Mouse (Mus musculus): Measurements from ENCODE around the gene Col13a1. TPM values are rescaled to one million over a fixed set of nuclear protein-coding genes. Genes with fewer than 3 reads are reported as not detected.

Col13a1 gene
- total and polyA plus RNA-seq, 3 experiments: not detected

- no peak overlapping the region for H3K4me2 ChIP-seq (ENCODE audit: insufficient read depth, low read depth, poor library complexity, severe bottlenecking)
- H3K4me3 ChIP-seq (replicated peaks in 1 of 3; ENCODE audit: low read depth in 2 of 3, low read length in 2 of 3, poor library complexity in 1 of 3): no peak overlapping the region
- dilution Hi-C loops (cut with MboI; ENCODE audit: extremely low pct_ligation_motif_present, extremely low pct_unique_long_range_greater_than_20kb, low sequenced_read_pairs) (no loop called here), in situ Hi-C loops (cut with MboI; ENCODE audit: low pct_ligation_motif_present, low pct_unique_long_range_greater_than_20kb, low sequenced_read_pairs) (no loop called here)
- H3K4me1 ChIP-seq (ENCODE audit: control insufficient read depth in 1 of 2, insufficient read depth in 2 of 2): no peaks in the 10 kb centered on the region
- peaks cover 86% of the 10 kb centered on the region for H3K27me3 ChIP-seq (replicated peaks)
- no peaks in the 10 kb centered on the region for H3K36me3 ChIP-seq (replicated peaks in 1 of 2; ENCODE audit: control insufficient read depth in 1 of 2, insufficient read depth in 1 of 2, low read length in 1 of 2)
- no peak for DNase-seq (ENCODE audit: extremely low read depth)
- no peaks in the 10 kb centered on the region for H3K79me2 ChIP-seq (replicated peaks; ENCODE audit: control insufficient read depth, extremely low read depth, insufficient read depth, poor library complexity, severe bottlenecking)
- H3K9me3 ChIP-seq (replicated peaks; ENCODE audit: low read length): peaks cover 2% of the 10 kb centered on the region
- no peak overlapping the region for H3K9ac ChIP-seq (ENCODE audit: insufficient read depth, low read depth)
- no peak for TF ChIP-seq NELFE (IDR thresholded peaks at IDR 0.05; ENCODE audit: low read depth, low read length)
- no peak for TF ChIP-seq JUN (IDR thresholded peaks at IDR 0.05; ENCODE audit: insufficient read depth, low read depth, low read length)
- TF ChIP-seq CHD1 (IDR thresholded peaks at IDR 0.05; ENCODE audit: low read depth, low read length): no peak
- no peak for TF ChIP-seq RCOR1 (conservative IDR thresholded peaks at IDR 0.05; ENCODE audit: low read depth, low read length)
- no peak for TF ChIP-seq IRF4 (IDR thresholded peaks at IDR 0.05; ENCODE audit: low read depth, low read length)
- no peak for TF ChIP-seq MEF2A (IDR thresholded peaks at IDR 0.05; ENCODE audit: borderline replicate concordance, low read depth, low read length)
- no peak for TF ChIP-seq HCFC1 (IDR thresholded peaks at IDR 0.05; ENCODE audit: low read depth, low read length)
- TF ChIP-seq PAX5 (IDR thresholded peaks at IDR 0.05; ENCODE audit: low read length): no peak
- no peak overlapping the region for H3K27ac ChIP-seq (ENCODE audit: insufficient read depth, low read depth)
Observed at GRCm38 (mm10) chr10:61972041-61972440, 6.9 kb downstream of the Col13a1 start.

GRCm38 (mm10) chr10:61968003-61968553 is 10.8 kb downstream of the Col13a1 start:
- dilution Hi-C loops (cut with MboI; ENCODE audit: extremely low pct_ligation_motif_present, extremely low pct_unique_long_range_greater_than_20kb, low sequenced_read_pairs): no loop called here
- Histone ChIP-seq H3K9ac (ENCODE audit: insufficient read depth, low read depth) (no peak overlapping the region), H3K4me3 (replicated peaks in 1 of 3; ENCODE audit: low read depth in 2 of 3, low read length in 2 of 3, poor library complexity in 1 of 3) (no peak overlapping the region), H3K4me2 (ENCODE audit: insufficient read depth, low read depth, poor library complexity, severe bottlenecking) (no peak overlapping the region), H3K79me2 (replicated peaks; ENCODE audit: control insufficient read depth, extremely low read depth, insufficient read depth, poor library complexity, severe bottlenecking) (no peaks in the 10 kb centered on the region), H3K27me3 (replicated peaks) (peaks cover 82% of the 10 kb centered on the region), H3K27ac (ENCODE audit: insufficient read depth, low read depth) (no peak overlapping the region), H3K36me3 (replicated peaks in 1 of 2; ENCODE audit: control insufficient read depth in 1 of 2, insufficient read depth in 1 of 2, low read length in 1 of 2) (no peaks in the 10 kb centered on the region), H3K9me3 (replicated peaks; ENCODE audit: low read length) (no peaks in the 10 kb centered on the region), H3K4me1 (ENCODE audit: control insufficient read depth in 1 of 2, insufficient read depth in 2 of 2) (no peaks in the 10 kb centered on the region)
- DNase-seq (ENCODE audit: extremely low read depth): no peak
- in situ Hi-C loops (cut with MboI; ENCODE audit: low pct_ligation_motif_present, low pct_unique_long_range_greater_than_20kb, low sequenced_read_pairs): no loop called here
- no peak for TF ChIP-seq TBP (conservative IDR thresholded peaks at IDR 0.05; ENCODE audit: low read depth, low read length)
- TF ChIP-seq NRF1 (IDR thresholded peaks at IDR 0.05; ENCODE audit: low read depth, low read length): no peak
- no peak for TF ChIP-seq ZNF384 (IDR thresholded peaks at IDR 0.05; ENCODE audit: low read depth, low read length)
- TF ChIP-seq TCF12 (IDR thresholded peaks at IDR 0.05; ENCODE audit: low read depth, low read length): no peak
- no peak for TF ChIP-seq ETS1 (conservative IDR thresholded peaks at IDR 0.05; ENCODE audit: low read depth, low read length)
- no peak for TF ChIP-seq MXI1 (IDR thresholded peaks at IDR 0.05; ENCODE audit: low read depth, low read length)
- no peak for TF ChIP-seq ELF1 (IDR thresholded peaks at IDR 0.05; ENCODE audit: low read depth, low read length)
- no peak for TF ChIP-seq MAFK (IDR thresholded peaks at IDR 0.05; ENCODE audit: insufficient replicate concordance, low read length)
- TF ChIP-seq ZKSCAN1 (IDR thresholded peaks at IDR 0.05; ENCODE audit: borderline replicate concordance, low read depth, low read length): no peak
- no peak for TF ChIP-seq HCFC1 (IDR thresholded peaks at IDR 0.05; ENCODE audit: low read depth, low read length)
- TF ChIP-seq IRF4 (IDR thresholded peaks at IDR 0.05; ENCODE audit: low read depth, low read length): no peak
- no peak for TF ChIP-seq CTCF (conservative IDR thresholded peaks at IDR 0.05 in 1 of 2, IDR thresholded peaks at IDR 0.05 in 1 of 2; ENCODE audit: low read depth in 2 of 2, low read length in 2 of 2)
- no peak for TF ChIP-seq KAT2A (IDR thresholded peaks at IDR 0.05; ENCODE audit: insufficient replicate concordance, low read length)
- no peak for TF ChIP-seq ZMIZ1 (IDR thresholded peaks at IDR 0.05; ENCODE audit: low read depth, low read length)
- no peak for TF ChIP-seq MYC (IDR thresholded peaks at IDR 0.05; ENCODE audit: low read depth, low read length)
